Mouse (Mus musculus) thymus, postnatal 10 days (tissue): ENCODE data around the gene Mettl2.
"Not testable (repeated sequence)": the region's sequence is repeated elsewhere in the genome, so short reads cannot be mapped to it uniquely, and the experiment has no call there.

Experiments
- DNase-seq, 2 experiments: peaks; one replicate each; pipeline ENCODE4 v3.0.0; 2021; ENCODE audit warnings: low spot score in 2 of 2

Mettl2 gene

GRCm38 (mm10) chr11:105125735-105126519, at the start of gene Mettl2:
Gene Mettl2, plus strand, starts transcription at chr11:105126425.
- DNase-seq, result peak; percentile 67 to 82

DNA sequence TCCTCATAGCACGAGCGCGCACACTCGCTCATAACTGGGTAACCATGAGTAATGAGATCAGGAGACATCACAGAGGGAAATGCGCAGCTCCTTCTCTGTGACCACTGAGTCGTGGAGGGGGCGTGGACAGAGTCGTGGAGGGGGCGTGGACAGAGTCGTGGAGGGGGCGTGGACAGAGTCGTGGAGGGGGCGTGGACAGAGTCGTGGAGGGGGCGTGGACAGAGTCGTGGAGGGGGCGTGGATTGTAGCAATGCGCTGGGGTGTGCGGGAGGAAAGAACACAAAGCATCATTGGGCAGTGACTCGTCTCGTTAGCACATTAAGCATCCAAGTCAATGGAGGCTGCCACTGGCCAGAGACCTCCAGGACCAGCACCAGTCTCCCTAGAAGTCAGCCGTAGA, 13.8 kb upstream of the Mettl2 start:
- not testable (repeated sequence) for DNase-seq

DNA sequence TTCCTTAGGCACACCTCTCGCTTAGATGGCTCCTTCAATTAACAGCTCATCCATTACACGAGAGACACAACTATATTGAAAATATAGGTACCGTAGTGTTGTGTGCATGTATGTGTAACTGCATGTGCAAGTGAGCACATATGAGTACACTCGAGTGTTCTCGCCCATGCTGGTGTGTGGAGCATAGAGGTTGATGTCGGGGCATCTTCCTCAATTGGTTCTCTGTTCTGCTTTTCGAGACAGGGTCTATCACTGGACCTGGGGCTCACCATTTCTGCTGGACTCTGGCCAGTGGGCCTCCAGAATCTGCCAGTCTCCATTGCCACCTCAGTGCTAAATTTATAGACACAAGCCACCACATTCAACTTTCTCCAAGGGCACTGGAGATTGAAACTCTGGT, 8.4 kb upstream of the Mettl2 start:
- DNase-seq, result no peak

DNA sequence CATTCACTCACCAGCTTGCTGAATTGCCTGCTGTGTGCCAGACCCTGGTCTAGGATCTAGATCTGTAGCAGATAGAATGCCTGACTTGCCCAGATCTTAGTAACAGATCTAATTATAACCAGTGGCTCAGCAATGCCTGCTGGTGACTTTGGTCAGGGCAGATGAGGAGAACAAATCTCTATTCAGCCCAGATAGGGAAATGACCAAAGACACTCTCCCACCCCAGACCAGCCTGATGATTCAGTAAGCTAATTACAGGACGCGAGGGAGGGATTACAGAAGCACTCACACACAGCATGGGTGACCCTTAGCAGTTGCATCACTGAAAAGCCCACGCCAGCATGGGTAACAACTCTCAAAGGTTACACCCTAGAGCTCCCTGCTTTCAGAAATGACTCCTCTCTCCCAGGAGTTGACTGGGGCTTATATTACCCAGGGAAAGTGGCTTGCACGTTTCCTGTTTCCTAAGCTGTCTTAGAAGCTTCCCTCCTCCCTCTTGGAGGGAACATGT, 5.6 kb upstream of the Mettl2 start:
- no peak for DNase-seq

GRCm38 (mm10) chr11:105121792-105122191, 4.4 kb upstream of the Mettl2 start:
- not testable (repeated sequence) for DNase-seq

GRCm38 (mm10) chr11:105123986-105124385, 2.2 kb upstream of the Mettl2 start:
- DNase-seq, result peak in 1 of 2 experiments; percentile 52

DNA sequence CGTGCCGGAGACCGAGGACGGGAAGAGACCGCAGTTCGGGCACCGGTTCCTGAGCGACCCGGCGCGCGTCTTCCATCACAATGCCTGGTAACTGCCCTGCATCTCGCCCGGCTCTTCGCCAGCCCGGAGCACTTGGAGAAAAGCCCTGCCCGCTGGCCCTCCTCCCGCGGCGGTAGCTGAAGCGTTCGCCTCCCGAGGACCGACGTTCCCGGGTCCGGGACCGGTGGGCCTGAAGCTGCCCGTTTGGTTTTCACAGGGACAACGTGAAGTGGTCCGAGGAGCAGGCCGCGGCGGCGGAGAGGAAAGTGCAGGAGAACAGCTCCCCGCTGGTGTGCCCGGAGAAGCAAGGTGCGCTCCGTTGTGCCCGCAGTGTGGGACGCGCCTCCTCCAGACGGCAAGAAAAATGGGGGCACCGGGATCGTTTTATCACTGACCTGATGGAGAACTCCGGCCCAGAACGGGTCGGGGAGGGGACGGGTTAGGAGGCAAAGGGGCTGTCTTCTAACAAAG, 350 bp downstream of the Mettl2 start:
- DNase-seq, result no peak

- no peak for DNase-seq
These were observed 9.5 kb downstream of the Mettl2 start for GRCm38 (mm10) chr11:105135692-105136091.

DNA sequence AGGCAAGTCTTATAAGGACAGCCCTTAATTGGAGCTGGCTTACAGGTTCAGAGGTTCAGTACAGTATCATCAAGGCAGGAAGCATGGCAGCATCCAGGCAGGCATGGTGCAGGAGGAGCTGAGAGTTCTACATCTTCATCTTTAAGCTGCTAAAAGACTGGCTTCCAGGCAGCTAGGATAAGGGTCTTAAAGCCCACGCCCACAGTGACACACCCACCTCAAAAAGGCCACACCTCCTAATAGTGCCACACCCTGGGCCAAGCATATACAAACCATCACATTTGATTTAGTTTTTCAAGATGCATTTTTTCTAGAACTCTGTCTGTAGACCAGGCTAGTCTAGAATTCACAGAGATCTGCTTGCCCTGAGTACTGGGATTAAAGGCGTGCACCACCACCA, 11.0 kb downstream of the Mettl2 start:
- not testable (repeated sequence) for DNase-seq

- not testable (repeated sequence) for DNase-seq
These were observed 14.3 kb downstream of the Mettl2 start for GRCm38 (mm10) chr11:105140512-105140911.

GRCm38 (mm10) chr11:105141115-105141514, 14.9 kb downstream of the Mettl2 start:
- DNase-seq, result no peak

DNA sequence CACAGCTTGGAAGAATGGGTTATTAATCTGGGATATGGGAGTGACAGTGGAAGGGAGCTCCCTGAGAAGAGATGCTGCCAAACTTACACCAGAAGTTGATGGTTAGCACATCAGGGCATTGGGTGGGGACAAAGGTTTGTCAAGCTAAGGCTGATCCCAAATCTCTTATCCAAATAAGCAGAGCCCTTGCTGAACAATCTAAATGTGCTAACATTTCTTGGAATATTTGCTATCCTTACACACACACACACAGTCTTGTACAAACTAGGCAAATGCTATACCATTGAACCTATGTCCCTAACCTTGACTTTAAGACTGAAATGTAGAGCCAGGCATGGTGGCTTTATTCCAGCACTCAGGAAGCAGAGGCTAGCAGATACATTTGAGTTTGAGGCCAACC, 17.3 kb downstream of the Mettl2 start:
- DNase-seq, result no peak

GRCm38 (mm10) chr11:105144084-105144483, 17.9 kb downstream of the Mettl2 start:
- DNase-seq, result no peak

- DNase-seq, result no peak
These were observed 18.4 kb downstream of the Mettl2 start for GRCm38 (mm10) chr11:105144508-105145210.

DNA sequence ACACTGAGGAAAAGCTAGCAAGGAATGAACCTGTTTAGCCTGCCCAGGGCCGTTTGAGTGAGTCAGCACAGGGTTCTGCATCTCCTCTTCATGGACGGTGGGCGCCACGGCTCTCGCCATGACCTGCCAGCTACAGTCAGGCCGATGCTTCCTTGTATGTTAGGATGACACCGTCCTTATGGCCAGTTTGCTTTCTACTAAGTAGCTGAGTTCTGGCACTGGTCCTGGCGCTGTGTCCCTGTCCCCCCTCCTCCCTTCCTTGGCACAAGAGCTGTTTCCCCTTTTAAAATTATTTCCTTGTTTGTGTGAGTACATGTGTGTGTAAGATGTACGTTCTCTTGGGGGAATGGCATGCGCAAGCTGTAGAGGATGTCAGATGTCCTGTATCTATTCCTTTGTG, 19.0 kb downstream of the Mettl2 start:
- DNase-seq, result no peak

- no peak for DNase-seq
These were observed 20.4 kb downstream of the Mettl2 start, which contains the start of gene Gm10842 for GRCm38 (mm10) chr11:105146593-105146992. Gene Gm10842, plus strand, starts transcription at chr11:105146893.

GRCm38 (mm10) chr11:105149353-105149752, 23.1 kb downstream of the Mettl2 start:
- DNase-seq, result no peak

DNA sequence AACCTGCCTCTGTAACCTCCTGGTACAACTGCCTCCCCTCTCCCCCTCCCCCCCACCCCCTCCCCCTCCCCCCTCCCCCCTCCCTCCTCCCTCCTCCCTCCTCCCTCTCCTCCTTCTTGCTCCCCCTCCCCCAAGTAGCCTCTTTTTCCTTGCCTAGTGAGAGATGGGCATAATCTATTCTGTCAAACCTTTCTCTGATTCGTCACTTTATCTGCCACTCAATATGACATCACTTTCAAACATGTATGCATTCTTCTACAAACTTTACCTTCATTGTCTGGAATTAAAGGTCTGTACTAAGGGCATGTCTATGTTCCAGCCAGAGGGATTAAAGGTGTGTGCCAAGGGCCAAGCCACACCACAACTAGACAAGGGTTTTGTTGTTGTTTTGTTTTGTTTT, 23.5 kb downstream of the Mettl2 start:
- DNase-seq, result peak in 1 of 2 experiments; percentile 32

DNA sequence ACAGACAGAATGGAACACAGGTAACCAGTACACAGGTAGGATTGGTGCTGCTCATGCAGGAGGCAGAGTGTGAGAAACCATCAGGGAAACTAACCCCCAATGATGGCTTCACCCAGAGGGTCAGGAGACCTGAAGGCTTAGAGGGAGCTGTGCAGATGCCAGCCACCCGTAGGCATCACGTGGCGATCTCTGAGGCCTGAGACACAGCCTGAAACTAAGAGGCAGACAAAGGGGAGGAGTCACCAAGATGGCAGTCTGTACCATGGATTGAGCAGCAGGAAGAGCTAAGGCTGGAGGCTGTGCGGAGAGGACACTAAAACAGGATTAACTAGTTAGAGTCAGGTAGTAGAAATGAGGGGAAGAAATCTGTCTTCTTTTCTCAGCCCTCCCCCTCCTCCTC, 24.5 kb downstream of the Mettl2 start:
- no peak for DNase-seq

- peak; percentile 49 to 51 for DNase-seq
These were observed 25.2 kb downstream of the Mettl2 start for GRCm38 (mm10) chr11:105151226-105152016.

DNA sequence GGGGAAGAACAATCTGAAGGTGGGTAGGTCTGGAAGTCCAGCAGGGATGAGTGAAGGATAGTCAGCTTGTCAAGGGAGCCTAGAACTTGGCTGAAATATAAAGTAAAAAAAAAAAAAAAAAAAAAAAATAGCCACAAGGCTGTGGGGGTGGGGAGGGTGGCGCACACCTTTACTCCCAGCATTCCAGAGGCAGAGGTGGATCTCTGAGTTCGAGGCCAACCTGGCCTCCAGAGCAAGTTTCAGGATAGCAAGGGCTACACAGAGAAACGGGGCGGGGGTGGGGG, 25.7 kb downstream of the Mettl2 start:
- DNase-seq, result no peak

- DNase-seq, result no peak
These were observed 26.2 kb downstream of the Mettl2 start for GRCm38 (mm10) chr11:105152357-105152899.
